In genomic region chr14:7026781-7027749, GRCm38 (mm10) we compare ENCODE assay signal across 9 mouse cellular contexts. TPM values are rescaled to one million over a fixed set of nuclear protein-coding genes. Genes with fewer than 3 reads are reported as not detected.
DNase-seq lines count a peak whose midpoint lies in the region; ATAC-seq lines count a peak whose summit lies in the region.
"Not testable (repeated sequence)": the region's sequence is repeated elsewhere in the genome, so short reads cannot be mapped to it uniquely, and the experiment has no call there.
"Had no signal": no experiment of that assay in that cellular context is flagged by ENCODE, and none has a peak within 500 bp of the region (broad histone marks: within the 10 kb centered on the region; RNA-seq: fewer than 3 reads in every experiment).

Gm10406 (minus strand) TSS chr14:7027449.

- not testable (repeated sequence) for H3K4me1 ChIP-seq in embryonic facial prominence, embryonic 11.5 days (ENCODE audit: control insufficient read depth, insufficient read depth, low read length); hindbrain, embryonic 16.5 days (ENCODE audit: control insufficient read depth, insufficient read depth, low read depth, low read length); neural tube, embryonic 13.5 days (replicated peaks)

- peak; percentile 0 for DNase-seq in WW6 (ENCODE audit: low read depth, low spot score)
- peak; percentile 7 for DNase-seq in embryonic facial prominence, embryonic 11.5 days (ENCODE audit: low spot score)
- peak; percentile 98 for DNase-seq in heart, adult 11 months
- DNase-seq in layer of hippocampus, postnatal 10 days (ENCODE audit: low spot score in 2 of 2), result peak; percentile 44 to 49
- peak; percentile 7 to 30 for DNase-seq in lung, adult 18-20 months
- peak; percentile 2 to 4 for DNase-seq in thymus, adult 18-20 months

- H3K9ac ChIP-seq in embryonic facial prominence, embryonic 11.5 days (replicated peaks; ENCODE audit: low read length), result peak within 1 kb of the TSS; percentile 60
- H3K9ac ChIP-seq in hindbrain, embryonic 16.5 days (ENCODE audit: low read depth, low read length), result peak within 1 kb of the TSS; percentile 69
- peak within 1 kb of the TSS; percentile 78 for H3K9ac ChIP-seq in neural tube, embryonic 13.5 days

- not testable (repeated sequence) for H3K27ac ChIP-seq in embryonic facial prominence, embryonic 11.5 days (replicated peaks; ENCODE audit: low read depth, low read length)
- H3K27ac ChIP-seq in hindbrain, embryonic 16.5 days (ENCODE audit: low read depth, low read length), result peak within 1 kb of the TSS; percentile 68
- peak within 1 kb of the TSS; percentile 72 for H3K27ac ChIP-seq in neural tube, embryonic 13.5 days (replicated peaks)

- not testable (repeated sequence) for H3K36me3 ChIP-seq in embryonic facial prominence, embryonic 11.5 days (replicated peaks; ENCODE audit: control insufficient read depth, insufficient read depth, low read depth, low read length); hindbrain, embryonic 16.5 days (ENCODE audit: control insufficient read depth, insufficient read depth, low read length); neural tube, embryonic 13.5 days

- not testable (repeated sequence) for ATAC-seq in embryonic facial prominence, embryonic 11.5 days (replicated peaks; ENCODE audit: insufficient number of reproducible peaks, low FRiP score, low TSS enrichment, low read depth); hindbrain, embryonic 16.5 days; neural tube, embryonic 13.5 days (ENCODE audit: low read depth)

- not testable (repeated sequence) for H3K27me3 ChIP-seq in embryonic facial prominence, embryonic 11.5 days (ENCODE audit: control insufficient read depth, insufficient read depth, low read length); hindbrain, embryonic 16.5 days (replicated peaks; ENCODE audit: control insufficient read depth, insufficient read depth, low read length); neural tube, embryonic 13.5 days

- peak within 1 kb of the TSS; percentile 39 for H3K4me3 ChIP-seq in embryonic facial prominence, embryonic 11.5 days (ENCODE audit: low read depth, low read length)
- peak within 1 kb of the TSS; percentile 49 for H3K4me3 ChIP-seq in hindbrain, embryonic 16.5 days (ENCODE audit: low read length)
- H3K4me3 ChIP-seq in neural tube, embryonic 13.5 days, result peak within 1 kb of the TSS; percentile 54

- not testable (repeated sequence) for H3K9me3 ChIP-seq in embryonic facial prominence, embryonic 11.5 days (replicated peaks; ENCODE audit: control insufficient read depth, low read length); hindbrain, embryonic 16.5 days (ENCODE audit: control insufficient read depth, low read length); neural tube, embryonic 13.5 days

- WGBS in embryonic facial prominence, embryonic 11.5 days, result under 1% methylated on average over 41 of the region's 70 CpGs
- under 1% methylated on average over 37 of the region's 70 CpGs for WGBS in hindbrain, embryonic 16.5 days
- 2% methylated on average over 32 of the region's 70 CpGs for WGBS in neural tube, embryonic 13.5 days

- peak within 1 kb of the TSS; percentile 65 for H3K4me2 ChIP-seq in embryonic facial prominence, embryonic 11.5 days (ENCODE audit: low read depth, low read length)
- peak within 1 kb of the TSS; percentile 74 for H3K4me2 ChIP-seq in hindbrain, embryonic 16.5 days (ENCODE audit: low read length)
- peak within 1 kb of the TSS; percentile 82 for H3K4me2 ChIP-seq in neural tube, embryonic 13.5 days

RNA-seq across cellular contexts. Expression of gene Gm10406, which starts in this region (rescaled TPM):
- polyA plus RNA-seq in embryonic facial prominence, embryonic 11.5 days (2014; fragmentation: Nextera tagmentation; extraction: Ambion mirVana), result 1.7 and 2.0 TPM in 2 replicates
- polyA plus RNA-seq in hindbrain, embryonic 16.5 days (2015; fragmentation: Nextera tagmentation; extraction: Ambion mirVana), result 4.1 and 4.5 TPM in 2 replicates
- 1 to 10 TPM in 1 of 2 experiments, under 1 TPM in 1; 0.87 to 1.8 TPM for total RNA-seq in layer of hippocampus, postnatal 10 days (2021)
- polyA plus RNA-seq in neural tube, embryonic 13.5 days (2015; fragmentation: Nextera tagmentation; extraction: Ambion mirVana), result 2.7 and 3.7 TPM in 2 replicates
- polyA plus RNA-seq: large intestine, adult 2 months had no signal

Comparison
In these comparisons a context has a peak if more than half of its experiments do, and no peak if none do; other contexts are left out.
1. DNase-seq: peak in every context shown above with its lines; median percentile 98 in heart, adult 11 months; 46 in layer of hippocampus, postnatal 10 days; 18 in lung, adult 18-20 months; 7 in embryonic facial prominence, embryonic 11.5 days; 3 in thymus, adult 18-20 months; 0 in WW6.